In the genomic region with DNA sequence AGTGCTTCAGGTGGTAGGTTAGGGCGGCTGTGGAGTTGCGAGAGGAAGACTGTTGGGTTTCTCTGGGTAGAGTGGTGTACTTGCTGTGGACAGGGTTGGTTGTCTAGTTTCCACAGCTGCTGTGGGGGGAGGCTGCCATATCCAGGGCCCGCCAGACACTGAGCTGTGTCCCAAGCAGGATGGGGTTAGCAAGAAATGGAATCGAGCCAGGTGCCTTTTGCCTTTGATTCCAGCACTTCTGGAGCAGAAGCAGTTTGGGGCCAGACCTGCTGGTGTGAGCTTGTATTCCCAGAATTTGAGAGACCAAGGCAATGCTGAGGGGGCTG, we compare ENCODE assay signal across 9 mouse cellular contexts. TPM values are rescaled to one million over a fixed set of nuclear protein-coding genes. Genes with fewer than 3 reads are reported as not detected.
DNase-seq lines count a peak whose midpoint lies in the region; ATAC-seq and TF ChIP-seq lines count a peak whose summit lies in the region.
"Had no signal": no experiment of that assay in that cellular context is flagged by ENCODE, and none has a peak within 500 bp of the region (broad histone marks: within the 10 kb centered on the region; RNA-seq: fewer than 3 reads in every experiment).

No protein-coding gene starts in this region.

- intact Hi-C loops in heart, postnatal 36 days (cut with DNase I) = loop anchor here (10.0 kb wide), 2 partner anchors 349 to 801 kb away; partner anchors contain the start of genes Gsk3a and Zfp180

- no peak for DNase-seq in heart, embryonic 10.5 days (ENCODE audit: low spot score)
- DNase-seq in heart, postnatal 36 days = no peak
- DNase-seq in midbrain, embryonic 10.5 days (ENCODE audit: low spot score) = no peak
- DNase-seq in urinary bladder, postnatal 14 days (ENCODE audit: low spot score) = no peak
- DNase-seq in retina, postnatal 1 day = no peak
- DNase-seq in thymus, adult 18-20 months = no peak

- peak overlapping the region; percentile 89 for H3K4me2 ChIP-seq in embryonic facial prominence, embryonic 13.5 days
- H3K4me2 ChIP-seq in intestine, postnatal 0 days (replicated peaks; ENCODE audit: low read depth) = peak overlapping the region; percentile 78

- no peak for TF ChIP-seq CTCF in intestine, postnatal 0 days (IDR thresholded peaks at IDR 0.05; ENCODE audit: low read depth)

- peaks cover 22% of the 10 kb centered on the region for H3K4me1 ChIP-seq in heart, embryonic 10.5 days
- peaks cover 28% of the 10 kb centered on the region for H3K4me1 ChIP-seq in embryonic facial prominence, embryonic 13.5 days
- 0 out of 2 replicates have a peak, but pooled peaks cover 6% of the 10 kb centered on the region for H3K4me1 ChIP-seq in intestine, postnatal 0 days (replicated peaks; ENCODE audit: control insufficient read depth, insufficient read depth, low read length)
- H3K4me1 ChIP-seq in midbrain, embryonic 10.5 days = peaks cover 39% of the 10 kb centered on the region

- peaks cover 57% of the 10 kb centered on the region for H3K36me3 ChIP-seq in heart, embryonic 10.5 days
- peaks cover 58% of the 10 kb centered on the region for H3K36me3 ChIP-seq in embryonic facial prominence, embryonic 13.5 days
- peaks cover 46% of the 10 kb centered on the region for H3K36me3 ChIP-seq in intestine, postnatal 0 days (ENCODE audit: control insufficient read depth, insufficient read depth)
- H3K36me3 ChIP-seq in midbrain, embryonic 10.5 days = peaks cover 60% of the 10 kb centered on the region

- H3K9ac ChIP-seq in embryonic facial prominence, embryonic 13.5 days = peak overlapping the region; percentile 100
- peak overlapping the region; percentile 100 for H3K9ac ChIP-seq in intestine, postnatal 0 days (ENCODE audit: low read depth, low read length)

- no peaks in the 10 kb centered on the region for H3K9me3 ChIP-seq in heart, embryonic 10.5 days
- no peaks in the 10 kb centered on the region; the same call in 1 of the 2 replicates for H3K9me3 ChIP-seq in embryonic facial prominence, embryonic 13.5 days
- H3K9me3 ChIP-seq in intestine, postnatal 0 days (ENCODE audit: control insufficient read depth) = no peaks in the 10 kb centered on the region
- H3K9me3 ChIP-seq in midbrain, embryonic 10.5 days (replicated peaks) = no peaks in the 10 kb centered on the region

- peak overlapping the region; percentile 99 for H3K27ac ChIP-seq in heart, embryonic 10.5 days
- H3K27ac ChIP-seq in embryonic facial prominence, embryonic 13.5 days = peak overlapping the region; percentile 68
- H3K27ac ChIP-seq in intestine, postnatal 0 days (ENCODE audit: low read depth, low read length) = no peak overlapping the region
- peak overlapping the region; percentile 100 for H3K27ac ChIP-seq in midbrain, embryonic 10.5 days (replicated peaks)

- peak overlapping the region; percentile 91 for H3K4me3 ChIP-seq in heart, embryonic 10.5 days
- H3K4me3 ChIP-seq in embryonic facial prominence, embryonic 13.5 days = peak overlapping the region; percentile 99
- H3K4me3 ChIP-seq in intestine, postnatal 0 days (ENCODE audit: low read depth, low read length) = peak overlapping the region; percentile 98
- peak overlapping the region; percentile 99 for H3K4me3 ChIP-seq in midbrain, embryonic 10.5 days

- 68% methylated on average over 4 of the region's 4 CpGs for WGBS in heart, embryonic 10.5 days
- WGBS in embryonic facial prominence, embryonic 13.5 days = 70% methylated on average over 4 of the region's 4 CpGs
- 29% methylated on average over 4 of the region's 4 CpGs for WGBS in intestine, postnatal 0 days
- 89% methylated on average over 4 of the region's 4 CpGs for WGBS in midbrain, embryonic 10.5 days

- H3K27me3 ChIP-seq in heart, embryonic 10.5 days (ENCODE audit: insufficient read depth, poor library complexity, severe bottlenecking) = no peaks in the 10 kb centered on the region
- no peaks in the 10 kb centered on the region for H3K27me3 ChIP-seq in embryonic facial prominence, embryonic 13.5 days
- no peaks in the 10 kb centered on the region for H3K27me3 ChIP-seq in intestine, postnatal 0 days (replicated peaks; ENCODE audit: control insufficient read depth, insufficient read depth, low read length)
- no peaks in the 10 kb centered on the region for H3K27me3 ChIP-seq in midbrain, embryonic 10.5 days (ENCODE audit: low read depth, poor library complexity, severe bottlenecking)

- no peak for ATAC-seq in embryonic facial prominence, embryonic 13.5 days (ENCODE audit: insufficient number of reproducible peaks, insufficient read depth, low FRiP score, low TSS enrichment, low read depth)
- ATAC-seq in intestine, postnatal 0 days = no peak

RNA-seq across cellular contexts. Expression of gene Rps19, which starts 2.1 kb away (rescaled TPM):
- polyA plus RNA-seq in heart, embryonic 10.5 days (2016; fragmentation: Nextera tagmentation; extraction: Ambion mirVana) = 1,532 and 1,854 TPM in 2 replicates
- total RNA-seq in heart, postnatal 36 days (2021) = 100 to 1,000 TPM; 514 to 531 TPM
- polyA plus RNA-seq in embryonic facial prominence, embryonic 13.5 days (2015; fragmentation: Nextera tagmentation; extraction: Ambion mirVana) = 2,967 and 3,152 TPM in 2 replicates
- 1,134 and 1,200 TPM in 2 replicates for polyA plus RNA-seq in intestine, postnatal 0 days (2015; fragmentation: Nextera tagmentation; extraction: Ambion mirVana)
- polyA plus RNA-seq in midbrain, embryonic 10.5 days (2016; fragmentation: Nextera tagmentation; extraction: Ambion mirVana) = 1,942 and 2,205 TPM in 2 replicates

RNA-seq across cellular contexts. Expression of gene Cd79a, which starts 10.9 kb away (rescaled TPM):
- 0.26 and 0.40 TPM in 2 replicates for polyA plus RNA-seq in heart, embryonic 10.5 days (2016; fragmentation: Nextera tagmentation; extraction: Ambion mirVana)
- total RNA-seq in heart, postnatal 36 days (2021) = 1 to 10 TPM; 1.7 to 2.5 TPM
- 0.41 and 0.89 TPM in 2 replicates for polyA plus RNA-seq in embryonic facial prominence, embryonic 13.5 days (2015; fragmentation: Nextera tagmentation; extraction: Ambion mirVana)
- polyA plus RNA-seq in intestine, postnatal 0 days (2015; fragmentation: Nextera tagmentation; extraction: Ambion mirVana) = 0.23 and 0.26 TPM in 2 replicates
- polyA plus RNA-seq in midbrain, embryonic 10.5 days (2016; fragmentation: Nextera tagmentation; extraction: Ambion mirVana) = 0.15 and 0.23 TPM in 2 replicates

RNA-seq across cellular contexts. Expression of gene Dmrtc2, which starts 16.4 kb away (rescaled TPM):
- polyA plus RNA-seq in heart, embryonic 10.5 days (2016; fragmentation: Nextera tagmentation; extraction: Ambion mirVana) = not detected in 2 replicates
- not detected for total RNA-seq in heart, postnatal 36 days (2021)
- polyA plus RNA-seq in embryonic facial prominence, embryonic 13.5 days (2015; fragmentation: Nextera tagmentation; extraction: Ambion mirVana) = not detected in 2 replicates
- not detected in 2 replicates for polyA plus RNA-seq in intestine, postnatal 0 days (2015; fragmentation: Nextera tagmentation; extraction: Ambion mirVana)
- polyA plus RNA-seq in midbrain, embryonic 10.5 days (2016; fragmentation: Nextera tagmentation; extraction: Ambion mirVana) = 0.14 TPM in 1 of 2 replicates, not detected in the other
- polyA plus RNA-seq: large intestine, adult 2 months had no signal

RNA-seq across cellular contexts. Expression of gene Arhgef1, which starts 16.4 kb away (rescaled TPM):
- polyA plus RNA-seq in heart, embryonic 10.5 days (2016; fragmentation: Nextera tagmentation; extraction: Ambion mirVana) = 83.4 and 87.5 TPM in 2 replicates
- 10 to 100 TPM; 48.8 to 52.8 TPM for total RNA-seq in heart, postnatal 36 days (2021)
- 115 and 122 TPM in 2 replicates for polyA plus RNA-seq in embryonic facial prominence, embryonic 13.5 days (2015; fragmentation: Nextera tagmentation; extraction: Ambion mirVana)
- 32.6 and 35.9 TPM in 2 replicates for polyA plus RNA-seq in intestine, postnatal 0 days (2015; fragmentation: Nextera tagmentation; extraction: Ambion mirVana)
- polyA plus RNA-seq in midbrain, embryonic 10.5 days (2016; fragmentation: Nextera tagmentation; extraction: Ambion mirVana) = 60.4 and 62.5 TPM in 2 replicates

RNA-seq across cellular contexts. Expression of gene Lypd4, which starts 16.5 kb away (rescaled TPM):
- polyA plus RNA-seq in heart, embryonic 10.5 days (2016; fragmentation: Nextera tagmentation; extraction: Ambion mirVana) = not detected in 2 replicates
- not detected for total RNA-seq in heart, postnatal 36 days (2021)
- polyA plus RNA-seq in embryonic facial prominence, embryonic 13.5 days (2015; fragmentation: Nextera tagmentation; extraction: Ambion mirVana) = not detected in 2 replicates
- not detected in 2 replicates for polyA plus RNA-seq in intestine, postnatal 0 days (2015; fragmentation: Nextera tagmentation; extraction: Ambion mirVana)
- polyA plus RNA-seq in midbrain, embryonic 10.5 days (2016; fragmentation: Nextera tagmentation; extraction: Ambion mirVana) = not detected in 2 replicates
- polyA plus RNA-seq: large intestine, adult 2 months had no signal
